Mouse (Mus musculus): Measurements from ENCODE around the gene Hnrnpl. TPM values are rescaled to one million over a fixed set of nuclear protein-coding genes. Genes with fewer than 3 reads are reported as not detected.

Gene Hnrnpl
- 100 to 1,000 TPM; 110 to 131 TPM for total RNA-seq (2021)
- long read RNA-seq, experiment 1, transcript Hnrnpl-201 (13 exons, 2,142 nt) = major isoform, 25 of 51 reads
- long read RNA-seq, experiment 1, transcript Hnrnpl-209 (12 exons, 2,180 nt) = minor isoform, 5 of 51 reads
- long read RNA-seq, experiment 1, partial matches to known transcripts = 14 of 51 reads
- long read RNA-seq, experiment 1, other reads (novel, unspliced or antisense) = 3 of 51 reads
- long read RNA-seq, experiment 2, transcript Hnrnpl-209 (12 exons, 2,180 nt) = minor isoform, 6 of 52 reads
- long read RNA-seq, experiment 2, transcript Hnrnpl-201 (13 exons, 2,142 nt) = major isoform, 23 of 52 reads
- long read RNA-seq, experiment 2, partial matches to known transcripts = 9 of 52 reads
- long read RNA-seq, experiment 2, other reads (novel, unspliced or antisense) = 11 of 52 reads

DNA sequence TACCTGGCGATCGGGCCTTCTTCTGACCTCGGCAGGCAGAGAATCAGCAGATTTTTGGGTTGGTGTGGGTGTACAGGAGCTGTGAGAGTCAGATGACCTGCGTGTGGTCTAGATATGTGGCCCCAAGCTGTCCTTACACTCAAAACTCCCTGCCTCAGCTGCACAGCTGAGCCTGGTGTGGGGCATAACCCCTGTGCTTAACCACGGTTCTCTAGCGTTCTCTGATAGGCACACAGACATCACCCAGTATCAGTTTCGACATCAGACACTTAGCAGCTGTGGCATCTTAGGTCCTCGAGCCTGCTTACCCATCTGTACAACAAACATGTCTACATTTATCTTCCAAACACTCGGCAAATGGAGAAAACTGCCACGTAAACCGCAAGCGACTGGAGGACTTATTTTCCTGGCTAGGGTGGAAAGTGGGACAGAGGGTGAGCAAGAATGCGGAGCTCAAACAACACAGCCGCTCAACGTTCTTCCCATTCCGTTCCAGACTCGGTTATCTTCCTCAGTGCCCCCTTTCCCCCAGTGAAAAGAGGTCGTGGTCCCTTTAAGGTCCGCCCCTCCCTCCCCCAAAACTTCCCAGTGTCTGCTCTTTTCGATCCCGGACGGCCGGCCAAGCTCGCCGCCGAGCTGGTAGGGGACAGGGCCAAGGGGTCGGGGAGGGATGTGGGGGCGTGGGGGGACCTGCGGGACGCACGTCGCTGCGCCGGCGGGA, at the start of gene Hnrnpl:
TSS of gene Hnrnpl (plus strand) at position 321 of the 721 bp plus-strand sequence.
- DNase-seq (ENCODE audit: low spot score) = peak; percentile 73

- DNase-seq (ENCODE audit: low spot score) = no peak
Observed at GRCm38 (mm10) chr7:28758623-28759022, 49.7 kb upstream of the Hnrnpl start.

DNA sequence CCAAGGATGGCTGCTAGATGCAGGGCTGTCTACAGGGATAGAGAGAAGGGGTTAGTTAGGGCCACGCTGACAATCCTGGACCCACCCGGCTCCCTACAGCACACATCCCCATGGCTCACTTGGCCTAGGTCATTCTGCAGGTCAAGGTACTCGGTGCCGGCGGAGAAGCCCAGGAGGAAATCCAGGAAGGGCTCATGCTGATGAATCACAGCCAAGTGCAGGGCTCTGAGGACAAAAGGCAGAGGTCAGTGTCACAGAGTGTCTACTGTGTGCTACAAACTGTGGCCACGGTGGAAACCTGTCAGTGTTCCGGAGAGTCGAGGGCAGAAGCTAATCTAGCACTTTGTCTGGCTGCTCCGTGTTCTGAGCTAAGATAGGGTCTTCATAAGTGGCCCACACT, 46.4 kb upstream of the Hnrnpl start:
- no peak for DNase-seq (ENCODE audit: low spot score)

DNA sequence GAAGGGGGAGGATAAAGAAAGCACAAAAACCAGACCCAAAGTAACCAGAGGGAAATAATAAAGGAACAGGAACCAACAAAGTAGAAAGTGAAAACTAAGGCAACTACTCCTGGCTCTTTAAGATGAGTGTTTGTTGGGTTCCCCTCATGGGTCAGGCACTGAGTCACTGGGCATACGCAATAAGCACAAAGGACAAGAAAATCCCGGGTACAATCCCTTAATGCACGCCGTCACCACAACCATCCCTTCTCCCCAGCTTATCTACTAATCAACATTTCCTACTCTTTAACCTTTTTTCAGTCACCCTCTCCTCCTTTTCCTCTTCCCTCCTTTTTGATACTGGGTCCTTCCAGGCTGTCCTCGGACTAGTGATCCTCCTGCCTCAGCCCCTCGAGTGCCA, 43.1 kb upstream of the Hnrnpl start:
- DNase-seq (ENCODE audit: low spot score) = no peak

GRCm38 (mm10) chr7:28766173-28766879, 42.0 kb upstream of the Hnrnpl start, which contains the start of gene Sirt2:
TSS of gene Sirt2 (plus strand) at chr7:28766735.
- peak; percentile 99 for DNase-seq (ENCODE audit: low spot score)

DNA sequence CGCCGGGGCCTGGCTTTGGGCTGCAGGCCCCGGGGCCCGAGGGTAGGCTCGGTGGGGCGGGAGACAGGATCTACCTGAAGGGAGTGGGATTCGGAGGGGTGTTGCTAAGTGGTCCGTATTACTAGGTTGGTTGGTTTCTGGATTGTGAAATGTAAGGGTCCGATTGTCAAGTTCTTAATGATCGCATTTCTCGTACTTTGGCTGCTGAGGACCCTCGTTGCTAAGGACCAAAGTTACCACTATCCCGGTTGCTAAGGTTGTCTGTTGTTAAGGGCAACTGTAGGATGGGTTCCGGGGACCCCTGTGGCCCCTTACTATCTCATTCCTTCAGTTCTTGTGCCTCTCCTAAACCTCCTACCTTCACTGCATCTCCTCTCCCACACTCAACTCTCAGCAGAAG, 41.4 kb upstream of the Hnrnpl start:
- DNase-seq (ENCODE audit: low spot score) = no peak

DNA sequence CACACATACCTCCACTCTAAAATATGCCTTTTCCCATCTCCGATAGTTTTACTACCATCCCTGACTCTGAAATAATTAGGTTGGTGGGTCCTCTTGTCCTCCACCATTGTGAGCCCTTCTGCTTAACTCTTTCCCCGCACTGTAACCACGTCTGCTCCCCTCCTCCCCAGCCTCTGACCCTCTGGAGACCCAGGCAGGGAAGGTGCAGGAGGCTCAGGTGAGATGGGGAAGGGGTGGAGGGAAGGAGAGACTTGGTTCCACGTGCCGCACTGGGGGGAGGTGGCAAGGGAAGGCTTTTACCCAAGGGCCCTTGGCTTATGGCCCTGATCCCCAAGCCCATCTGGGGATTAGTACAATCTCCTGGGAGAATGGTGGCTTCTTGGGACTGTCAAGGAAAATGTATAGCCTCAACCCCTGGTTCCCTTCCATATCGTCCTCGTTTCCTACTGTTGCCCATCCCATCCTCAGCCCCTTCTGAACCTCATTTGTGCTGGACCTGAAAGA, 40.8 kb upstream of the Hnrnpl start, which contains the start of gene Nfkbib:
TSS of gene Nfkbib (minus strand) at position 51 of the 504 bp plus-strand sequence.
- DNase-seq (ENCODE audit: low spot score) = no peak

GRCm38 (mm10) chr7:28769414-28769958, 38.9 kb upstream of the Hnrnpl start:
- DNase-seq (ENCODE audit: low spot score) = no peak

GRCm38 (mm10) chr7:28770309-28770708, 38.0 kb upstream of the Hnrnpl start:
- no peak for DNase-seq (ENCODE audit: low spot score)

DNA sequence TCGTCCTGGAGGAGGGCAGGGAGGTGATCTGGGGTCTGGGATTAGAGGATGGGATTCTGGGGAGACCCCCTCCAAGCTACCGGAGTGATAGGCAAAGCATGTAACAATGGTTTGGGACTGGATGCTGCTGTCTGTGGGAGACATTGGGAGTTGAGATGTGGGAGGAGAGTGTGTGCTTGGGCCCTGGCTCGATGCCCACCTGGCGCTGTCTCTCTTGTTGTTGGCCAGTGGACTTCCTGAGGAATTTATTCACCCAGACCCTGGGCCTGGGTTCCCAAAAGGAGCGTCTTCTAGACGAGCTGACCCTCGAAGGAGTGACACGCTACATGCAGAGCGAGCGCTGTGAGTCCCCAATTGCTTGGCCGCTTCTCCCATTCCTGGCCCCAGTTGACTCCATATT, 36.5 kb upstream of the Hnrnpl start:
- no peak for DNase-seq (ENCODE audit: low spot score)

GRCm38 (mm10) chr7:28773163-28773562, 35.2 kb upstream of the Hnrnpl start:
- DNase-seq (ENCODE audit: low spot score) = no peak

DNA sequence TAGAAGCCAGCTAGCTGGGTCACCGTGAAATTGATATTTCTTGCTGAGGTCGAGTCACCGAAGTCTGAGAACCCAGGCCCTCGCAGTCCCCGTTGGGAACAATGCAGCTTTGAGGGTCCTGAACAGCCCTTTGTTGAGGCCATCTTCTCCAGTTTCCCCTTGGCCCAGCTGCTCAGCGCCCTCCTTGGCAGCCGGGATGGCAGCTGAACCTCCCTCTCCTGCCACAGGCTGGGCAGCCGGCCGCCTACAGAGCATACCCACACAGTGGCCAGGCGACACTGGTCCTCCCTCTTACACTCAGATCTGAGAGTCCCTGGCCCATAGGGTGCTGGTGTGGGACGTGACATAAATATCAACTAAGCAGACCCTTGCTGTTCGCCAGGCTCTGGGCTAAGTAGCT, 34.2 kb upstream of the Hnrnpl start:
- DNase-seq (ENCODE audit: low spot score) = no peak

GRCm38 (mm10) chr7:28775129-28775528, 33.2 kb upstream of the Hnrnpl start:
- no peak for DNase-seq (ENCODE audit: low spot score)

- DNase-seq (ENCODE audit: low spot score) = no peak
Observed at GRCm38 (mm10) chr7:28778825-28779224, 29.5 kb upstream of the Hnrnpl start.

- peak; percentile 92 for DNase-seq (ENCODE audit: low spot score)
Observed at GRCm38 (mm10) chr7:28780067-28780658, 28.2 kb upstream of the Hnrnpl start.

DNA sequence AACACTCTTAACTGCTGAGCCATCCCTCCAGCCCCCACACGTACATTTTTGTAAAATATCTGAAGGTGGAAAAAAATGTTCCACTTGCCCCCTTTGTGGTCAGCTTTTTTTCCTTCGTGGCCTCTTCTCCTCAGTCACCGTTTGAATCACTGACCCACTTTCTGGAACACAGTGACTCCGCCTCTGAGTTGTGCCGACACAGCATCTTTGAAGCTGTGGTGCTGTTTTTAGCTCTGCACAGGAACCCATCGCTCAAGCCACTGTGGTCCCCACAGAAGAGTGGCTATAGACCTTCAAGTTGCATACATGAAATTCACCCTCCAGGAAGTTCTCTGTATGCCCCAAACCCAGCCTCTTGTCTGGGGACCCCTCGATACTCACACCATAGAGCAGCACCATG, 27.5 kb upstream of the Hnrnpl start:
- DNase-seq (ENCODE audit: low spot score) = peak; percentile 61

GRCm38 (mm10) chr7:28781261-28781663, 27.1 kb upstream of the Hnrnpl start:
- DNase-seq (ENCODE audit: low spot score) = no peak

GRCm38 (mm10) chr7:28785161-28785560, 23.2 kb upstream of the Hnrnpl start:
- DNase-seq (ENCODE audit: low spot score) = no peak

DNA sequence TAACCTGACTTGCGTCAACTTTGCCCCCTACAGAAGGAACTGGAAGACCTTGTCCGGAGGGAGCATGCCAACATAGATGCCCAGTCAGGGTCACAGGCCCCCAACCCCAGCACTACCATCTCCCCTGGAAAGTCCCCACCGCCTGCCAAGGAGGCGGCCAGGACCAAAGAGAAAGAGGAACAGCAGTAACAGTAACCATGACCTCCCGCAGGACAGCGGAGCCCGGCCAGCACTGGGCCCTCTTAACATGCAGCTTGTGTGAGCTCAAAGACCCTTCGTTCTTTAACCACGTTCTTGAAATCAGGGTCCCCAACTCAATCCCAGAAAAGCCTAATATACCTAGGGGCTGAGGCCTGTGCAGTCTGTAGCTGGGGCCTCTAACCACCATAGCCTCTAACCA, 20.5 kb upstream of the Hnrnpl start:
- DNase-seq (ENCODE audit: low spot score) = no peak

- DNase-seq (ENCODE audit: low spot score) = no peak
Observed at GRCm38 (mm10) chr7:28788307-28789195, 19.8 kb upstream of the Hnrnpl start, which contains the start of gene Rinl. TSS of gene Rinl (plus strand) at chr7:28788969.

Measured in gastrocnemius, adult 18-20 months (tissue).